ENCODE assay signal across 9 mouse cellular contexts in the genomic region with DNA sequence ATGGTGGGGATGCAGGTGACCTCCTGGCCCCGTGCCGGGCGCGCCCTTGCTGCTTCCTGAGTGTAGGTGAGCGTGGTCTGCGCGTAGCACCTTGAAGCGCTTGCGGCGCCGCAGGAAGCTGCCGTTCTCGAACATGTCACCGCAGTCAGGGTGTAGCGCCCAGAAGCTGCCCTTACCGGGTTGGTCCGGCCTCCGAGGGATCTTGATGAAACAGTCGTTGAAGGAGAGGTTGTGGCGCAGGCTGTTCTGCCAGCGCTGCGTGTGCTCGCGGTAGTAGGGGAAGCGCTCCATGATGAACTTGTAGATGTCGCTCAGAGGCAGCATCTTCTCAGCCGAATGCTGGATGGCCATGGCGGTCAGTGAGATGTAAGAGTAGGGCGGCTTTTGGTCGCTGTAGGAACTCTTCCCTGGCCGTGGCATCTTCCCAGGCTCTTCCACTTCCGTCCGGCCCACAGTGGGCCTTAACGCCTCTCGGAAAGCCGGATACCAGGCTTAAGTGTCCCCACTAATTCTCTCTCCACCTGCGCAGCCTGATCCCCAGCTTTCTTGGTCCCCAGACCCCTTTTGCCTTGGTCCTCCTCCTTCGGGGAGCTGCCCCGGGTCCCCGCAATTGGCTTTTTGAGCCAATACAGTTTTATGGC. TPM values are rescaled to one million over a fixed set of nuclear protein-coding genes. Genes with fewer than 3 reads are reported as not detected.
A peak's percentile ranks its signal among the peaks of the same experiment; 100 is the strongest.
DNase-seq lines count a peak whose midpoint lies in the region; ATAC-seq lines count a peak whose summit lies in the region.
"Had no signal": no experiment of that assay in that cellular context is flagged by ENCODE, and none has a peak within 500 bp of the region (broad histone marks: within the 10 kb centered on the region; RNA-seq: fewer than 3 reads in every experiment).

Gene Foxb2 (minus strand): TSS at position 585 of the 641 bp plus-strand sequence.

- H3K4me1 ChIP-seq in kidney, embryonic 15.5 days: peaks cover 53% of the 10 kb centered on the region
- peaks cover 43% of the 10 kb centered on the region for H3K4me1 ChIP-seq in hindbrain, embryonic 10.5 days (replicated peaks)
- H3K4me1 ChIP-seq in midbrain, embryonic 12.5 days: peaks cover 56% of the 10 kb centered on the region

- no peak within 1 kb of the TSS for H3K27ac ChIP-seq in kidney, embryonic 15.5 days
- H3K27ac ChIP-seq in hindbrain, embryonic 10.5 days: no peak within 1 kb of the TSS; the same call in 1 of the 2 replicates
- H3K27ac ChIP-seq in midbrain, embryonic 12.5 days (replicated peaks): no peak within 1 kb of the TSS

- H3K36me3 ChIP-seq in kidney, embryonic 15.5 days: no peaks in the 10 kb centered on the region
- no peaks in the 10 kb centered on the region for H3K36me3 ChIP-seq in hindbrain, embryonic 10.5 days
- H3K36me3 ChIP-seq in midbrain, embryonic 12.5 days: no peaks in the 10 kb centered on the region

- H3K9me3 ChIP-seq in kidney, embryonic 15.5 days (replicated peaks): no peaks in the 10 kb centered on the region
- H3K9me3 ChIP-seq in hindbrain, embryonic 10.5 days: no peaks in the 10 kb centered on the region
- H3K9me3 ChIP-seq in midbrain, embryonic 12.5 days: no peaks in the 10 kb centered on the region

- H3K27me3 ChIP-seq in kidney, embryonic 15.5 days: peaks cover 100% of the 10 kb centered on the region
- H3K27me3 ChIP-seq in hindbrain, embryonic 10.5 days (ENCODE audit: insufficient read depth, poor library complexity, severe bottlenecking): peaks cover 100% of the 10 kb centered on the region
- peaks cover 100% of the 10 kb centered on the region for H3K27me3 ChIP-seq in midbrain, embryonic 12.5 days

- peak within 1 kb of the TSS; percentile 66 for H3K4me2 ChIP-seq in kidney, embryonic 15.5 days
- H3K4me2 ChIP-seq in midbrain, embryonic 12.5 days (replicated peaks): peak within 1 kb of the TSS; percentile 87

- no peak for DNase-seq in kidney, postnatal 14 days
- DNase-seq in brain, adult 2 months (ENCODE audit: low read depth, low spot score): peak; percentile 20
- peak; percentile 47 for DNase-seq in hindbrain, embryonic 10.5 days (ENCODE audit: low spot score)
- DNase-seq in adrenal gland, adult (ENCODE audit: inconsistent age in 2 of 2, low spot score in 1 of 2): no peak

- peak within 1 kb of the TSS; percentile 39 for H3K4me3 ChIP-seq in kidney, embryonic 15.5 days (replicated peaks)
- peak within 1 kb of the TSS; percentile 50 for H3K4me3 ChIP-seq in hindbrain, embryonic 10.5 days
- H3K4me3 ChIP-seq in midbrain, embryonic 12.5 days: peak within 1 kb of the TSS; percentile 55

- ATAC-seq in kidney, embryonic 15.5 days (replicated peaks; ENCODE audit: low FRiP score): no peak
- ATAC-seq in midbrain, embryonic 12.5 days (ENCODE audit: low FRiP score, low read depth): peak; percentile 17; the same call in 1 of the 2 replicates
- no peak for ATAC-seq in megakaryocyte-erythroid progenitor cell, adult 5-6 weeks (replicated peaks; ENCODE audit: low FRiP score, low TSS enrichment, poor library complexity, severe bottlenecking)
- no peak for ATAC-seq in megakaryocyte progenitor cell, adult 5-6 weeks (replicated peaks; ENCODE audit: poor library complexity)

- WGBS in kidney, embryonic 15.5 days: under 1% methylated on average over 40 of the region's 40 CpGs
- 1% methylated on average over 40 of the region's 40 CpGs for WGBS in hindbrain, embryonic 10.5 days
- WGBS in midbrain, embryonic 12.5 days: under 1% methylated on average over 40 of the region's 40 CpGs

- H3K9ac ChIP-seq in kidney, embryonic 15.5 days: no peak within 1 kb of the TSS
- peak within 1 kb of the TSS; percentile 45 for H3K9ac ChIP-seq in midbrain, embryonic 12.5 days (replicated peaks)

RNA-seq across cellular contexts. Expression of gene Foxb2, which starts in this region (rescaled TPM):
- polyA plus RNA-seq in kidney, embryonic 15.5 days (2015; fragmentation: Nextera tagmentation; extraction: Ambion mirVana): not detected in 2 replicates
- polyA plus RNA-seq in hindbrain, embryonic 10.5 days (2016; fragmentation: Nextera tagmentation; extraction: Ambion mirVana): 0.26 and 0.29 TPM in 2 replicates
- 0.59 and 0.76 TPM in 2 replicates for polyA plus RNA-seq in midbrain, embryonic 12.5 days (2016; fragmentation: Nextera tagmentation; extraction: Ambion mirVana)
- total RNA-seq in megakaryocyte-erythroid progenitor cell, adult 5-6 weeks (2014; fragmentation: Nextera tagmentation): not detected in 2 replicates
- total RNA-seq in megakaryocyte-erythroid progenitor cell, adult 5-6 weeks (2017): not detected in 2 replicates
- total RNA-seq in megakaryocyte progenitor cell, adult 5-6 weeks (2015): not detected in 2 replicates
- not detected in 2 replicates for total RNA-seq in megakaryocyte progenitor cell, adult 5-6 weeks (2017)
- total RNA-seq: left cerebral cortex, postnatal 36 days had no signal

Comparison
In these comparisons a context has a peak if more than half of its experiments do, and no peak if none do; other contexts are left out.
1. Peak in DNase-seq and H3K4me3 ChIP-seq in hindbrain, embryonic 10.5 days; RNA of the gene not detected or under 1 TPM.
2. Peak in ATAC-seq, H3K4me3 ChIP-seq, H3K9ac ChIP-seq and H3K4me2 ChIP-seq in midbrain, embryonic 12.5 days; RNA of the gene not detected or under 1 TPM.